Mouse (Mus musculus) A20 (cell line): Measurements from ENCODE around the gene Slc12a3.

Experiments
- DNase-seq: peaks from one replicate; pipeline ENCODE4 v3.0.0-alpha.2; 2011; ENCODE audit warnings: low read depth, low spot score

The Slc12a3 gene

DNA sequence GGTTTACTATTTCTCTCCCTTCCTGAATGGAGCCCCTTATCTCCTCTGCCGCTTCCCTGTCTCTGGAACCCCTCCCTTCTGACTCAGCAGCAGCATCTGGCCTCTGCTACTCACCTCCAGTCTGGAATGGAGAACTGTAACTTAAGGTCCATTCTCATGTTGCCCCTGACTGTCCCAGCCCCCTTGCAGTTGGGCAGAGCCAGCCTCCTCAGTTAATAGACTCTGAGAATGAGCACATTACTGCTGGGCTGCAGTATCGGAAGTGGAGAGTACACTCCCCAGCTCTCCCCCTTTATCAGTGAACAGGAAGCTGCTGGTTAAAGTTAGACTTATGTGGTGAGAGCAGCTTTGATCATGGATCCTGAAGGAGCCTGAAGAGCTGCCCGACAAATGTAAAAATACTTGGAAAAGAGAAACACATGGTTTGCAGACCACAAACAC, 46.6 kb downstream of the Slc12a3 start:
- no peak for DNase-seq

DNA sequence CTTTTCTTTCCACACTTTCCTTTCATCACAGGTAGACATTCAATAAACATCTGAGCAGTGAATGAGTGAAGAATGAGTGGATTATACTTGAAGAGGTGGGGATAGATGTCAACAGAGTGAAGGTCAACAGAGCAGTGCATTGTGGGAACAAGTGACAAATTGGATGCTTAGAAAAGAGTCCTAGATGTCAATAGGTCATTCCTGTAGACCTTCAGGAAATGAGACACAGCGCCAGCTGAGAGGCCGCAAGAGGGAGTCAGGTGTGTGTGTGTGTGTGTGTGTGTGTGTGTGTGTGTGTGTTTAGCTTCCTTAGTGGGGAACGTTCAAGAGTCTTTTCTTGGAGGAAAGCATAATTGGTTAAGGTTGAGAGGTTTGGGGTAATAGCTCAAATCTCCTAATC, 47.2 kb downstream of the Slc12a3 start:
- DNase-seq = no peak

DNA sequence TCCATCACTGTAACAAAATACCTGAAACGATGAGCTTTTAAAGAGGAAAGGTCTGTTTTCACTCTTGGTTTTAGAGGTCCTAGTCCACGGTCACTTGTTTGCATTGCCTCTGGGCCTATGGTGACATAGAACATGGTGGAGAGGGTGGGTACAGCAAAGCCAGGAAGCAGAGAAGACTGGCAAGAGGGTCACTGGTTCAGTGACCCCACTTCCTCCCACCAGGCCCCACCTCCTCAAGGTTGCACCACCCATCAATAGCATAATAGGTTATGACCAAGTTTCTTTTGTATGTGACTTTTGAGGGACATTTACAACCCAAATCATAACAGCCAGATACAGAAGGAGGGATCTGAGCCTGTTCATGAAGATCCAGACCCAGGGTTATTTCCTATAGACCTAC, 47.6 kb downstream of the Slc12a3 start:
- DNase-seq = no peak

DNA sequence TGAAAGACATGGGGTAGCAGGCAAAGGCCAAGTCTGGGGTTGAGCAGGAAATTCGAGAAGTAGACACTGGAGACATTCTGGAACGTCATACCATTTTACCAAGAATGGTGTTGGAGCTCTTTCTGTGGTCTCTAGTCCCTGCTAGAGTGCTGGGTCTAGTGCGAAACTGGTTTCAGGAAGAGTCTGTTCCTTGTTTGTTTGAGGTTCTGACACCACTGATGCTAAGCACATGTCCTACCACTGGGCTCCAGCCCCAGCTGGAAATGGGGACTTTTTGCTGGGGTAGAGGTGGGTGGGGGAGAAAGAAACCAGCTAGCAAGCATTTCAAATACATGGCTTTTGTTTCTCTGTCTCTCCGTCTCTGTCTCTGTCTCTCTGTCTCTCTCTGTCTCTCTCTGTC, 48.0 kb downstream of the Slc12a3 start:
- DNase-seq = peak; percentile 84

DNA sequence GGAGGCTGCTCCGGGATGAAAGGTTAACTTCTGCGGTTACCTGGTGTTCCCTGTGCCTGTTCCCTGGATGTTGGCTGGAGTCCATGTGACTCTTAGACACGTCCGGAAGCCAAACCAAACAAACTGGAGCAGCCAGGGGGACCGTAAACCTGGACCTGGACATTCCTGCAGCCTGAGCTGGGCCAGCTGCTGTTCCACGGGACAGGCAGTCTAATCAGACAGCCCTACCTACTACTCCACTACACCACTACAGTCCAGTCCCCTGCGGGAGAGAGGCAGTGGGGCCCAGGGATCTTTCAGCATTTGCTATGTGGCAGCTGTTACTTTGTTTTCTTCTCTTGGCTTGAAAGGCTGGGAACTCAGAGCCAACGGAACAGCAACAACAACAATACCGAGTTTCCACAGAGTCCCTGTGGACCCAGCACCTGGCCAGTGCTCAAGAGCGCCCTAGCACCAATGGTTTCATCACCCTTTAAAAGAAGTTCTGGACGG, 48.8 kb downstream of the Slc12a3 start:
- peak; percentile 63 for DNase-seq

DNA sequence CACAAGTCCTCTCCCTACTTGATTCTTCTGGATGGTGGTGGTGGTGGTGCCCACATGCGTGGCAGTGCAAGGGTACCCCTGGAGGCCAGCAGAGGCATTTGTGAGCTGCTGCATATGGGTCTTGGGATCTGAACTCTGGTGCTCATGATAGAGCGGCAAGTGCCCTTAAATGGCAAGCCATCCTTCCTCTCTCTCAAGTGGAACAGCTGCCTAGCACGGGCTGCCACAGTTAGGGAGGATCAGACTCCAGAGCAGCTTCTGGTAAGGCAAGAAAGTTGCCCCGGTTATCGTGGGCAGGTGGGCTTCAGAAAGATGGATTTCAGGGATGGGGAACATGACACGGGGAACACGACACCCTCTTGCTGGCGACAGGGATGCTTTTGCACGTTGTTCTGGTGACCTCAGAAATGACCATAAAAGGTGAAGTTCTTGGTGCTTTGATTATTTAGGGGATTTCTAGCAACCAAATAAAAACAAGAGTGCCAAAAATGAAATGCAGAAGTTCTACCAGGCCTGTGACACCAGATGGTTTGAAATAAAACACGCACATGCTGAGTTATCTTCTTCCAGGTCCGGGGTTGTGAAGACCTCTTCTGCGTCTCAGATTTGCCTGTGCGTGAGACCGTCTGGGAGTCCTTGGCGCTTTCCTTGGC, 49.9 kb downstream of the Slc12a3 start:
- peak; percentile 95 for DNase-seq

DNA sequence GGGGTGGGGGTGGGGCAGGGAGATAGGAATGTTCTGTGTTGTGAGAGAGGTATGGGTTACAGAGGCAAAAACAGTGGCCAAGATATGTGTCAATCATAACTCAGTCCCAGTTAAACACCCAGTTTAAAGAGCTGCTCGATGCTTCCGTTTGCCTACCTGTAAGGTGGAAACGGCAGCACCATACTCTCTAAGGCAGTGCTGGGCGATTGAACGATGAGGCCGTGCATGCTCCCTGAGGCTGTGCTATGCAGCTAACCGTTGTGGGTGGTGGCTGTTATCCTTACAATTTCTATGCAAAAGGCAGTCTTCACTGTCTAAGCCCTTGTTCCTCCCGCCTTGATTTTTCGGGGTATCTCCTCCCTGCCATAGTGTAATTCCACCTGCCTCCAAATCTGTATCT, 50.7 kb downstream of the Slc12a3 start:
- peak; percentile 80 for DNase-seq

DNA sequence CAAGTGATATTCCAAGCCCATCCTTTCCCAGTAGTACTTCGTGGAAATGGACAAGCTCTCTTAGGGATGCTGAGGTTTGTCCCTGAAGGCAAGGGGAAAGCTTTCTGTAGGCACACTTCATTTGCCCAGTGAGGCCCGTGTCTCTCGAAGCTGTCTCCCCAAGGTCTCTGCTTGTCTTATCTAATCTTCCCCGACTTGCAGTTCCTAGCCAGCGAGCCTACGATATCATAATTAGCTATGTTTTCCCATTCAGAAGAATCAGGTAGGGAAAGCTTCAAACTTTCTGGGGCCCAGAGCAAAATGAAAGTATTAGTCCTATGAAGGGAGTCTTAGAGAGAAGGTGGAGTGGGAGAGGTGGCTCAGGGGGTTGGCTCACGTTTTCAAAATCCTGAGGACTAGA, 55.2 kb downstream of the Slc12a3 start:
- DNase-seq = no peak

DNA sequence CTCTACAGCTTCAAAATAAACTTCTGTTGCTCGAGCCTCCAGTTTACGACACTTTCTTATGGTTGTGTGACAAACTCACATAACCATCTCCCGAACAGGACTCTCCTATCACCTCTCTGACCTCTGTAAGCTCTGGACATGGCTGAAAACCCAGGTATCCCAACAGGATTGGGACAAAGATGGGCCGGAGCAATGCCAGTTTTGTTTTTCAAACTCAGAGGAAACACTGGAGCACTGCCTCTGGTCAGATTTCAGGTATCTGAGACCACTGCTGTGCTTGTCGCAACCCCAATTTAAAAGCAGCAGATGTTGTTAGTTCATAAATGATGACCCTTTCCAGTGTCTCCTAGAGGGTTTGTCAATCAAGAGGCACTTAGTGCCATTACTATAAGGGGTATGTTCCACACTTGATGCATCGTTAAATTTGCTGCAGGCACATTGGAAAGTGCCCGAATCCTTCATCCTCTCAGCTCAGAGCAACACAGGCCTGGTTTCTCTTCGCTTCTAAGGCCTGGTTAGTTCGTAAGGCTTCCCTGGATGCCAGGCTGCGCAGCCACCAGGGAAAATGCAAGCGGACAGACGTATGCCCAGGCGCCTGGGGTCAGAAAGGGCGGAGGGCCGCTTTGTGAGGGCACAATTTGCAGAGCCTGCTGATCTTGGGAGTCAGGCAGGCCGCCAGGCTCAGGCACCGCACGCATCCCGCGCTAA, 56.7 kb downstream of the Slc12a3 start:
- no peak for DNase-seq

DNA sequence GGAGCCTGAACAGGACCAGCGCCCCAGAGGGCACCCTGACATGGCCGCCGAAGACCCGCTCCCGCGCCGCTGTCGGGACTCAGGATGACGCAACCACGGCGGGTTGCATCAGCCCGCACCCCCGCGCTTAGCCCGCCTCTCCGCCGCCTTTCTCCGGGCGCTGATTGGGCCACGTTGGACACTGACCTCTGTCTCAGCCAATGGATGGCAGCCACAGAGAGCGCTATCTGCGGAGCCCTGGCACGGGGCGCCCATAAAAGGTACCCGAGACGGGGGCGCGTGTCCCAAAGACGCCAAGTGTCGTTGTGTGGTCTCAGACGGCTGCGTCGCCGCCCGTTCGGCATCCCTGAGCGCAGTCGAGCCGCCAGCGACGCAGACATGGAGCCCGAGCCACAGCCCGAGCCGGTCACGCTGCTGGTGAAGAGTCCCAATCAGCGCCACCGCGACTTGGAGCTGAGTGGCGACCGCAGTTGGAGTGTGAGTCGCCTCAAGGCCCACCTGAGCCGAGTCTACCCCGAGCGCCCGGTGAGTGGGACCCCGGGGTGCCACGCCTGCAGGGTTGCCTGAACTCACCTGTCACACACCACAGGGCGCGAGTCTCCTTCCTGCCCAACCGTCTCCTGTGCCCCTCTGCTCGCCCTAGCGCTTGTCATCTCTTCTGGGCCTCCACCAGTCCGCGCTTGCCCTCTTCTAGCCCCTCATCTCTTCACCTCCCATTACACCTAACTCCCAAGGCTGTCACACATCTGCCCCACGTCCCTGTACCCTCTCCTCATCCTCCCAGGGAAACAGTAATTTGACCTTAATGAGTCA, 57.4 kb downstream of the Slc12a3 start, which contains the start of gene Herpud1:
Gene Herpud1 (plus strand): TSS at position 225 of the 813 bp plus-strand sequence.
- DNase-seq = peak; percentile 98

DNA sequence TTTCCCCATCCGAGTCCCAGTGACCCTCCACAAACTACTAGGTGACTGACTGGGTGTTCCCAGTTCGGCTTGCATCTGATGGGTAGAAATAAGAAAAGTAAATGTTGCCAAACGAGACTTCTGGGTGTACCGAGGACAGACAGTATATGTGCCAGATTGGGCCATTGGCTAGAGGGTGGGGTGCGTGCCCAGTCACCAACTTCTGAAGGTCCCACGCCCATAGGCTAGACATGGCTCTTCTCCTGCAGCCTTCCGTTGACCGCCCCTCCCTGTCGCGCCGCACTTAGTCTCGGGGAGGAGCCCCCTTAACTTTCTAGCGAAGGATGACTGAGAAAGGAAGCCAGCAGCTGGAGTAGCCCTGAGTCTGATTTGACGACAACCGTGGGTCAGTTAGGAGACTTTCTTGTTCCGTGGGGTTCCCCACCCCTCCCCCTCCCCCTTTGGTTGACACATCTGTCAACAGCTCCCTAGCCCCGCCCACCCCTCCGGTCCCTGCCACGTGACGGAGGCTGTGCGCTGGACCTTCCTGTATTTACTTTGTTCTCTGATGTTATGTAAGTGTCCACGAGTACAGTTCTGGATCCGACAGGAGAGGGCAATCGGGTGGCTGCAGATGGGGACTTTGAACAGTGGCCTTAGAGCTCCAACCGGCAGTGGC, 58.2 kb downstream of the Slc12a3 start:
- DNase-seq = peak; percentile 94

DNA sequence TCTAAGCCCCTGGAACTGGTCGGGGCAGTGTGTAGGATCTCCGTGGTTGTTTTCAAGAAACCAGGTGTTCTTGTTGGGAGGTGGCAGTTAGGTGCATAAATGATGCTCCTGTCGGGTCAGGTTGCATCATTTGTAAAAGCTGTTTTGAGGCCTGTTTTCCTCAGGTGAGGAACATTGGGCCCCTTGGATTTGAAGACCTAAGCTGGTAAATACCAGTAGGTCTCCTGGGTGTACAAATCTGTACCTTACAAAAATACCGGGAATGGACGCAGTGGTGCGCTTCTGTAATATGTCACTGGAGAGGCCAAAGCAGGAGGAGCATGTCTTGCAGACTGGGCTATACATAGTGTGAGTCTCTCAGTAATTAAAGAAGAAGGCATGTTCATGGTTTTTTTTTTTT, 58.8 kb downstream of the Slc12a3 start:
- no peak for DNase-seq

DNA sequence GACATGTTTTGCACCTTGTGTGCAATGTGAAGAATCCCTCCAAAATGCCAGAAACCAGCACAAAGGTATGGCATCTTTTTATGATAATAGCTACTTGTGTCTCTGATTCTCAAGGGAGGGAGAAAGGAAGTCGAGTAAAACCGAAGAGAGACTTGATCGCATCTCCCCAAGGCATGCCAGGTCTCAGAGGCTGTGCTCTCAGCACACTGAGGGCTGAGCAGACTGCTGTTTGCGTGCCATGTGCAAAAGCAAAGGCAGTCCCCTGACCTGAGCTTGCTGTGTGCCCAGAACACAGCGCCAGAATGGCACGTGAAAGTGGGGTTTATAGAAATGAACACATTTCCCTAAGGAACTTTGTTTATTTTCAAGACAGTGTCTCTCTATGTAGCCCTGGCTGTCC, 60.5 kb downstream of the Slc12a3 start:
- DNase-seq = no peak

DNA sequence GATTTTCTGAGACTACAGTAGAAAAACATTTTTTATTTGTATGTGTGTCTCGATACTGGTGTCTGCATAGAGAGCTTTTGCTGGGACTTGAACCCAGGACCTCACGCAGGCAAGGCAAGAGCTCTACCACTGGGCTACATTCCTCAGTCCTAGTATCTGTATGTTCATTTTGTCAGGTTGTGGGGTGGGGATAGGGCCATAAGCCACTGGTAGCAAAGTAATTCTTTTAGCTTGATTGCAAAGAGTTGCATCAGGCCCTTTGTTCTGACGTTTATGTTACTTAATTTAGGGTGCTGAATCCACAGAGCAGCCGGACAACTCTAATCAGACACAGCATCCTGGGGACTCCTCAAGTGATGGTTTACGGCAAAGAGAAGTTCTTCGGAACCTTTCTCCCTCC, 61.4 kb downstream of the Slc12a3 start:
- peak; percentile 4 for DNase-seq

DNA sequence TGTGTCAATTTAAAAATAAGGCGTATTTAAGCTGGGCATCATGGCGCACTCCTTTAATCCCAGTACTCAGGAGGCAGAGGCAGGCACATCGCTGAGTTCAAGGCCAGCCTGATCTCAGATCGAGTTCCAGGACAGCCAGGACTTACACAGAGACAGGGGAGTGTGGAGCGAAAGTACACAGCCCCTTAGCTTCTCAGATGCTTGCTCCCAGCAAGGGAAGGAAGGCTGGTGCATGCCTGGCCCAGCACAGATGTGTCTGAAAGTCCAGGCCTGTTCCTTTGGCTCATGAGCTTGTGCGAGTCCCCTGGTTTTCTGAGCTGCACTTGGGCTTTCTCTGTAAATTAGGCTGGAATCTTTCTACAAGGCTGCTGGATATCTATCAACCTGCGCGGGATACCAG, 61.9 kb downstream of the Slc12a3 start:
- peak; percentile 3 for DNase-seq

DNA sequence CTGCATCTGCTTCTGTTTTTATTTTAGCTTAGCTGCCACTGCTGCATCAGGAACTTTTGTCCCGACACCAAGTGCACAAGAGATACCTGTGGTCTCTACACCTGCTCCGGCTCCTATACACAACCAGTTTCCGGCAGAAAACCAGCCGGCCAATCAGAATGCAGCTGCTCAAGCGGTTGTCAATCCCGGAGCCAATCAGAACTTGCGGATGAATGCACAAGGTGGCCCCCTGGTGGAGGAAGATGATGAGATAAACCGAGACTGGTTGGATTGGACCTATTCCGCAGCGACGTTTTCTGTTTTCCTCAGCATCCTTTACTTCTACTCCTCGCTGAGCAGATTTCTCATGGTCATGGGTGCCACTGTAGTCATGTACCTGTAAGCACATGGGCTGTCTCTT, 63.1 kb downstream of the Slc12a3 start:
- peak; percentile 55 for DNase-seq

DNA sequence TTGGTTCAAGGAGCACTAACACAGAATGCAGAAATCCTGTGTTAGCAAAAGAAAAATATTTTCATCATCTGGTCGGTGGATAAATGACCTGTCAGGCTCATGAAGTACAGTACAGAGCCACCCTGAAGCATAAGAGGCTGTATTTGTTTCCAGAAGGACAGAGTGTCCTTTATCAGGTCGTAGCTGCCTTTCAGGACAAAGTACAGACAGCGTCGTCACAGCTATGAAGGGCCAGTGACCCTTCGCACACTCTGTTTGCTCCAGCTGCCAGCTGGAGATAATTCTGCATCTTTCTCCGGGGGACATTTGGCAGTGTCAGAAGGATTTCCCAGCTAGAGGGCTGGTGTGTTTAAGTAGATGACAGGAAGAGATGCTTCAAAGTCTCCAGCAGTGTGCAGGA, 63.6 kb downstream of the Slc12a3 start:
- DNase-seq = peak; percentile 3

DNA sequence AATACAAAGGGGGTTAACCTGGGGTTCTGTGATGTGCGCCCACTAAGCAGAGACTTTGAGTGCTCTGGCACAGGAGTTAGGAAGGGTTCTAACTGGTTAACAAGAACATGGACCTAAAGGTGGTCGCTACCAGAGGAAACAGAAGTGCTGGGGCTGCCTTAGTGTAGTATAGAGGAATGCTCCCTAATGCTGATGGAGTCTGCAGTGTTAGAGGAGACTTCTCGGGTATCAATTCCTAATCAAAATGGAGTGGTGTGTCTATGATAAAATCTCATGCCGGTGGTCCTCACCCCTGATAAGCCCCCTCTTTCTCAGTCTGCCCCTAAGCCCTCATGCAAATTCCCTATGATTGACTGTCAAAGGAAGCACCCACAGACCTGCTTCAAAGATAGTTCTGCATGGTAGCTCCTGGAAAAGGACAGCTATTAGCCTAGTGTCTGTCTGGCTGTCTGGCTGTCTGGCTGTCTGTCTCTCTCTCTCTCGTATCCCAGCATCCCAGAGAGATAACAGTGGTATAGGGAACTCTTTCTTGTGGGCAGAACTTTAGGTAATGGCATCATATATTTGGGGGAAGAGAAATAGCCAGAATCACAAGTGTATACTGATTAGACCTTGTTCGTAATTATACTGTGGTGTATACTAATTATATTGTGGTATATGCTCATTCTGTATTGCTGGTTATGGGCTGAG, 67.0 kb downstream of the Slc12a3 start:
- DNase-seq = peak; percentile 15

DNA sequence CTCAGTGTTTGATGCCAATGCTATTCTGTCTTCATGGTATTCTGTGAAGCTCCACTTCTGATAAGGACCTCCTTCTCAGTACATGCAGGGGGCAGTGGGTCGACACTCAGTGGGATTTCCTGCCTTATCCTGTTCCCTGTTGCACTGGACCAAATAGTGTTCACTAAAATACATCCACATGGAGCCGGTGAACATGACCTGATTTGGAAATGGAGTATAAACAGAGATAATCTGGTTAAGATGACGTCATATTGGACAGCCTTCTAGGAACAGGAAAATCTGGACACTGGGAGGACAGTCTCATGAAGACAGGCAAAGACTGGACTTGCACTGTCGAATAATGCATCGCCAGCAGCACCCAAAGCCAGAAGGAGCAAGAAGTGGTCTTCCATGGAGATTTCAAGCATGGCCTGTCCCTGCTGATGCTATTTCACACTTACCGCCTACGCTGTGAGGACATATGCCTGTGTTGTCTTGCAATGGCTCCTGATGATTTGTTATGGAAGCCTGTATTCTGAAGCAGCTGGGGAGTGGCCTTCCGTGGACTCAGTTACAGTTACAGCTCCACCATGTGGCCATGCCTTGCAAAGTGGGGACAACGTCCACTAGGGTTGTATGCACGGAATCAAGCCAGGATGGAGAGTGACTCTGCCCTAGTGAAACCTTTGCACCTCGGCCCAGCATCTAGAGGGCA, 68.1 kb downstream of the Slc12a3 start:
- DNase-seq = peak; percentile 51

DNA sequence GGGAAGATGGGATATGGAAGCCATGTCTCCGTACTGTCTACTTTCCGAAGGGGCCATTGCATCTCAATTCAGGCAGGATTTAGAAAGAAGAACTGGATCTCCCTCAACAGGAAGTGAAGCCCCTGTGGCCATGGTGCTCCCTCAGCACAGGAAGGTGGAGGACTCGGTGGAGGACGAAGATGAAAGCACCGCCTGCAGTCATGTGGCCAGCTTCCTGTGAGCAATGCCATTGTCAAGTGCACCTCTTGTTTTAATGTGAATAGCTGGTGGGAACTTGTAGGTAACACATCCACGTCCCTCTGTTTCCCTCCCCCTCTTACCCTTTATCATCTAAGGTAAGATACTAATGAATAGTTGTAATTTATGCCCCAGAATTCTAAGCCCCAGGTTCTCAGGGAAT, 69.6 kb downstream of the Slc12a3 start:
- DNase-seq = peak; percentile 9
